Mouse (Mus musculus): ENCODE measurements around the gene Dmrta2. TPM values are rescaled to one million over a fixed set of nuclear protein-coding genes. Genes with fewer than 3 reads are reported as not detected.

The Dmrta2 gene
- polyA plus RNA-seq, 1 experiment from 2014 or later: not detected

DNA sequence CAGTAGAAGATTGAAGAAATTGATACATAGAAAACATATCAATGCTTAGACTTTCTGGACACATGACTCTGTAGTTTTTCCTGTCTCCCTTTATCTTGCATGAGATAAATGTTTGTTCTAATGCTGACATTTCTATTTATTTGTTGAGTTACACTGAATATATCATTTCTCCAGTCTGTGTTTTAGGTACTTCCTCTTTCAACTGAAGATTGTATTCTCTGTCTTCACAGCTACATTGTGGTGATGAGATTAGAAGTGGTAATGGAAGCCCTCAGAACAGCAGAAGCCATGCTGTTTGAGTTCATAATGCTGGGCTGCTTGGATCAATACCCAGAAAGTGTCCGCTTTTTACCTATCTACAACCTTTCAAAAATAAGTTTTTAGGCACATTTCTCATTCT, 32.3 kb upstream of the Dmrta2 start:
- DNase-seq (ENCODE audit: low spot score): no peak
- no peak overlapping the region for H3K9ac ChIP-seq (ENCODE audit: low read length)
- no peak overlapping the region for H3K4me3 ChIP-seq (ENCODE audit: low read depth, low read length)
- no peak for ATAC-seq (ENCODE audit: low FRiP score, low TSS enrichment)
- no peaks in the 10 kb centered on the region for H3K27me3 ChIP-seq (ENCODE audit: control insufficient read depth, insufficient read depth, low read length)
- H3K4me1 ChIP-seq (replicated peaks; ENCODE audit: control insufficient read depth, insufficient read depth): no peaks in the 10 kb centered on the region
- no peaks in the 10 kb centered on the region for H3K9me3 ChIP-seq (ENCODE audit: control insufficient read depth, low read length)
- no peaks in the 10 kb centered on the region for H3K36me3 ChIP-seq (ENCODE audit: control insufficient read depth, insufficient read depth, low read length)
- no peak for TF ChIP-seq CTCF (IDR thresholded peaks at IDR 0.05; ENCODE audit: low read depth)
- WGBS: 94% methylated on average over 1 of the region's 1 CpGs
- no peak overlapping the region for H3K27ac ChIP-seq (replicated peaks)
- H3K4me2 ChIP-seq (replicated peaks; ENCODE audit: low read depth): no peak overlapping the region

DNA sequence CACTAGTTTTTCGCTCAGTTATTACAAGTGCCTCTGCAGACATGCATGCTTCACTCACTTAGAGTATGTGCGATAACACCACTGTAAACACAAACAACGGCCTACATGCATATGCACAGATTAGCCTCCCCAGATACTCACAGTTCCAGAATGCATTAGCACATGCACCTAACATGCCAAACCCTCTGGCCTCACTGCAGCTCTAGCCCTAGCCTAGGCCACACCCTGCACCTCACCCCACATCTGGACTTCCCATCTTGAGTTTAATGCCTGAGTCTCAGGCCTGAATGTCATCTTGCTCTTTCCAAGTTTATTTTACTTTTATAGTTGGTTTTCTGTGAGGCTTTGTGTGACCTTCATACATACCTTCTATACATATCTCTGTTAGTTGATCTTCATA, 28.5 kb upstream of the Dmrta2 start:
- no peak for TF ChIP-seq CTCF (IDR thresholded peaks at IDR 0.05; ENCODE audit: low read depth)
- TF ChIP-seq EP300 (optimal IDR thresholded peaks at IDR 0.05): no peak
- no peak overlapping the region for H3K4me3 ChIP-seq (ENCODE audit: low read depth, low read length)
- DNase-seq (ENCODE audit: low spot score) (no peak), ATAC-seq (ENCODE audit: low FRiP score, low TSS enrichment) (no peak)
- no peaks in the 10 kb centered on the region for H3K36me3 ChIP-seq (ENCODE audit: control insufficient read depth, insufficient read depth, low read length)
- no peak overlapping the region for H3K9ac ChIP-seq (ENCODE audit: low read length)
- no peak overlapping the region for H3K27ac ChIP-seq (replicated peaks)
- H3K4me2 ChIP-seq (replicated peaks; ENCODE audit: low read depth): no peak overlapping the region
- no peaks in the 10 kb centered on the region for H3K4me1 ChIP-seq (replicated peaks; ENCODE audit: control insufficient read depth, insufficient read depth)
- 93% methylated on average over 3 of the region's 3 CpGs for WGBS
- no peaks in the 10 kb centered on the region for H3K9me3 ChIP-seq (ENCODE audit: control insufficient read depth, low read length)
- H3K27me3 ChIP-seq (ENCODE audit: control insufficient read depth, insufficient read depth, low read length): no peaks in the 10 kb centered on the region

DNA sequence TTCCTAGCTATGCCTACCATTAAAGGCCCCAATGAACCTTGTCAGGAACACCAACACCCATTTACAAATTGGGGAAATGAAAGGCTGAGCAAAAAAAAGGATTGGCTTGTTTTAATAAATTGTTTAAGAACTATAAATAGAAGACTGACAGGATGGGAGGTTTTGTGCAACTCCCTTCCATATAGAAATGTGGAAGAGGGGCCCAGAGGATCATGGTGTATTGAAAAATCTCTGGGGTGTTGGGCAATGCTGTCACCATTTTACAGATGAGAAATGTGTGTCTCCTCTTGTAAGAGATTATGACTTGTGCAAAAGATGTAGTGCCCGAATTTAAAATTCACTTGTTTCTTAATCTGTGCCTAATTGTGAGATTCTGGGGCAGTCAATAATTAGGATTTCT, 24.3 kb upstream of the Dmrta2 start:
- no peak overlapping the region for H3K27ac ChIP-seq (replicated peaks)
- ATAC-seq (ENCODE audit: low FRiP score, low TSS enrichment): no peak

DNA sequence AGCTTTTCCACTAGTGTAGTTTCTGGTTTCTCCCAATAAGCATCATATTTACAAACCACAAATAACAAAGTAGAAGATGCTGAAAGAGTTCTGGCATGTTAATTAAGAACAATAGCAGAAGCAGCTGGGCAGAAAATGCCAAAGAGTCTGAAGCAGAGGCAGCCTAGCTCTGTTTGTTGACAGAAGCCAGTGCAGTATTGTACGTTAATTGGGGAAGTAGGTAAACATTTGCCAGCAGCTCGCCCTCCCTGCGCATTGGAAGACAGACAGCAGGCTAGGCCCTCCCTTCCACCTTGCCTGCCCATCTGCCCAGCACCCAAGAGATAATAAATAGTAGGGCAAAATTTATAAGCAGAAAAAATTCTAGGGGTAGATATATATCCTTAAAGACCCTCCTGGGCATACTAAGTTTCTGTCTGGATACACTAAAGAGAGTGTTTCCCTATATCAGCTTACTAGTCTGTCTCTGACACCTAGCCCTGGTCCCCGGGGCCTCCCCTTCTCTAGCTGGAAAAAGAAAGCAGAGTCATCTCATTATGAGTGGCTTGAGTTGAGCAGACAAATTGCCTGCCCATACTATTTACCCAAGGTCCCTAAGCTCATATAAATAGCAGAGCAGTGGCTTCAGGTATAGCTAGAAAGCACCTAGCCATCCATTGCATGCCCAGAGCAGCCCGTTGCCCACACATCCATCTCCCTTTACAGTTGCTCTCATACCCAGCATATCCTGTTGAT, 17.5 kb upstream of the Dmrta2 start:
- Histone ChIP-seq H3K4me3 (ENCODE audit: low read depth, low read length) (no peak overlapping the region), H3K36me3 (ENCODE audit: control insufficient read depth, insufficient read depth, low read length) (no peaks in the 10 kb centered on the region), H3K9ac (ENCODE audit: low read length) (no peak overlapping the region), H3K27me3 (ENCODE audit: control insufficient read depth, insufficient read depth, low read length) (no peaks in the 10 kb centered on the region), H3K4me2 (replicated peaks; ENCODE audit: low read depth) (no peak overlapping the region), H3K27ac (replicated peaks) (no peak overlapping the region), H3K9me3 (ENCODE audit: control insufficient read depth, low read length) (no peaks in the 10 kb centered on the region), H3K4me1 (replicated peaks; ENCODE audit: control insufficient read depth, insufficient read depth) (no peaks in the 10 kb centered on the region)
- TF ChIP-seq CTCF (IDR thresholded peaks at IDR 0.05; ENCODE audit: low read depth): no peak
- no peak for TF ChIP-seq EP300 (optimal IDR thresholded peaks at IDR 0.05)
- 52% methylated on average over 5 of the region's 5 CpGs for WGBS
- DNase-seq (ENCODE audit: low spot score) (no peak), ATAC-seq (ENCODE audit: low FRiP score, low TSS enrichment) (no peak)

More for the DNA sequence above, 24.3 kb upstream of the Dmrta2 start:
- WGBS: 85% methylated on average over 1 of the region's 1 CpGs
- DNase-seq (ENCODE audit: low spot score): no peak
- Histone ChIP-seq H3K36me3 (ENCODE audit: control insufficient read depth, insufficient read depth, low read length) (no peaks in the 10 kb centered on the region), H3K27me3 (ENCODE audit: control insufficient read depth, insufficient read depth, low read length) (no peaks in the 10 kb centered on the region), H3K4me1 (replicated peaks; ENCODE audit: control insufficient read depth, insufficient read depth) (no peaks in the 10 kb centered on the region), H3K9ac (ENCODE audit: low read length) (no peak overlapping the region), H3K9me3 (ENCODE audit: control insufficient read depth, low read length) (no peaks in the 10 kb centered on the region), H3K4me2 (replicated peaks; ENCODE audit: low read depth) (no peak overlapping the region), H3K4me3 (ENCODE audit: low read depth, low read length) (no peak overlapping the region)
- TF ChIP-seq EP300 (optimal IDR thresholded peaks at IDR 0.05) (no peak), CTCF (IDR thresholded peaks at IDR 0.05; ENCODE audit: low read depth) (no peak)

DNA sequence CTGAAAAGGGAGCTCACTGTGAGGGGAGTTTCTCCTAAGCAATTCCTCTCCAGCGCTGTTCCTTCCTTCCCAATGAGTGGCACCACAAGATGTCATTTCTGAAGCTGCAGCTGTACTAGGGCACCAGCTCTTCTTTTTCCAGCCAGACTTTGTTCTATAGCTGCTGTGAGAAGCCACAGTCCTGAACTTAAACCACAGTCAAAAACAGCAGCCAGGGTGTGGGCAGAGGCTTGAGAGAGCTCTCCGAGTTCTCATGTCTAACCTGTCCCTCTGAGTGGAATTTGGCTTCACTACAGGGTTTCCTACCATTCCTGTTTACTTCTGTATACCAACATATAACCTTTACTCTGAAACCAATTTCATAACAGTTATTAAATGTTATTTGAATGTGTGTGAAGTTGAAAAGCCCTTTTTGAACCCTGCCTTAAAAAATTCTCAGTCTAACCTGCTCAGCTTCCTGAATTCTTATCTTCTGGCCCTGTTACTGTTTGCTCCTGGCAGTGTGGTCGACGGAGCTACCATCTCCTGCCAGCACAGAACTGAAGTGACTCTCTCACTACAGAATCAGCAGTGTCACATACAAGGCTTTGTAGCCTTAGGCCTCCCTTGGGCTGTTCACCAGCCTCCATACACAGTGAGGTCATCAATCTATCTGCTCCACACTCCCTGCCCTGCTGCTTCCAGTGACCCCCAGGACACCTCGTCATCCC, 14.1 kb upstream of the Dmrta2 start:
- 62% methylated on average over 5 of the region's 5 CpGs for WGBS
- Histone ChIP-seq H3K9ac (ENCODE audit: low read length) (no peak overlapping the region), H3K36me3 (ENCODE audit: control insufficient read depth, insufficient read depth, low read length) (no peaks in the 10 kb centered on the region), H3K4me3 (ENCODE audit: low read depth, low read length) (no peak overlapping the region), H3K4me1 (replicated peaks; ENCODE audit: control insufficient read depth, insufficient read depth) (no peaks in the 10 kb centered on the region), H3K9me3 (ENCODE audit: control insufficient read depth, low read length) (no peaks in the 10 kb centered on the region), H3K27ac (replicated peaks) (no peak overlapping the region), H3K4me2 (replicated peaks; ENCODE audit: low read depth) (no peak overlapping the region), H3K27me3 (ENCODE audit: control insufficient read depth, insufficient read depth, low read length) (no peaks in the 10 kb centered on the region)
- TF ChIP-seq CTCF (IDR thresholded peaks at IDR 0.05; ENCODE audit: low read depth): no peak
- TF ChIP-seq EP300 (optimal IDR thresholded peaks at IDR 0.05): no peak
- DNase-seq (ENCODE audit: low spot score): no peak
- ATAC-seq (ENCODE audit: low FRiP score, low TSS enrichment): no peak

DNA sequence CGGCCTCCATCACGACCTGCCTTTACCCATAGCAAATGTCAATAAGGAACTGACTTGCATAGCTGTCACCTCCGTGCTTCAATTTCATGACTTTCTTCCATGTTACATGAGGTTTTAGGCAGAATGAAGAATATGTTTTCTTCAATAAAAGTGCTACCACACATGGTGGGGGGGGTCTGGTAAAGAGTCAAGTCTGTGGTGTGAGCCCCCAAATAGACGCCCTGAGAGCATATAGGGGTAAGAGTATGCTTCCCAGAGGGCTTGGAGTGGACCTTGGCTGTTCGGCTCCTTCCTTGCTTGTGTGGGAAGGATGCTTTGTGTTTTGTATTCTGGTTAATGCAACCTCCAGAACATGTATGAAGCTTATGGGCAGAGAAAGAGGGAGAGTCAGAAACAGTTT, 8.3 kb upstream of the Dmrta2 start:
- 83% methylated on average over 5 of the region's 5 CpGs for WGBS
- Histone ChIP-seq H3K9me3 (ENCODE audit: control insufficient read depth, low read length) (no peaks in the 10 kb centered on the region), H3K4me3 (ENCODE audit: low read depth, low read length) (no peak overlapping the region), H3K27ac (replicated peaks) (no peak overlapping the region), H3K4me1 (replicated peaks; ENCODE audit: control insufficient read depth, insufficient read depth) (no peaks in the 10 kb centered on the region), H3K27me3 (ENCODE audit: control insufficient read depth, insufficient read depth, low read length) (peaks cover 6% of the 10 kb centered on the region), H3K9ac (ENCODE audit: low read length) (no peak overlapping the region), H3K36me3 (ENCODE audit: control insufficient read depth, insufficient read depth, low read length) (no peaks in the 10 kb centered on the region), H3K4me2 (replicated peaks; ENCODE audit: low read depth) (no peak overlapping the region)
- DNase-seq (ENCODE audit: low spot score): no peak
- ATAC-seq (ENCODE audit: low FRiP score, low TSS enrichment): no peak
- TF ChIP-seq EP300 (optimal IDR thresholded peaks at IDR 0.05) (no peak), CTCF (IDR thresholded peaks at IDR 0.05; ENCODE audit: low read depth) (no peak)

Measured in stomach, postnatal 0 days (tissue).